In genomic region chr12:105678762-105679161, GRCm38 (mm10) we compare ENCODE assay signal across 26 mouse cellular contexts. TPM values are rescaled to one million over a fixed set of nuclear protein-coding genes. Genes with fewer than 3 reads are reported as not detected.
A peak's percentile ranks its signal among the peaks of the same experiment; 100 is the strongest.
DNase-seq lines count a peak whose midpoint lies in the region; ATAC-seq and TF ChIP-seq lines count a peak whose summit lies in the region.
"Had no signal": no experiment of that assay in that cellular context is flagged by ENCODE, and none has a peak within 500 bp of the region (broad histone marks: within the 10 kb centered on the region; RNA-seq: fewer than 3 reads in every experiment).

No protein-coding gene starts in this region.

- ATAC-seq in granulocyte monocyte progenitor cell, adult 5-6 weeks (replicated peaks; ENCODE audit: poor library complexity, severe bottlenecking) = peak; percentile 46; the same call in 1 of the 2 replicates
- ATAC-seq in midbrain, postnatal 0 days (ENCODE audit: low FRiP score) = no peak
- ATAC-seq: CD4-positive, CD25-positive, alpha-beta regulatory T cell, adult 4 months; forebrain, embryonic 14.5 days; forebrain, embryonic 16.5 days had no signal

- H3K4me3 ChIP-seq in E14TG2a.4 (replicated peaks; ENCODE audit: low read length) = 0 out of 2 replicates have a peak overlapping the region, but pooled peaks have one; percentile 5
- no peak overlapping the region for H3K4me3 ChIP-seq in midbrain, postnatal 0 days (ENCODE audit: low read depth, low read length)
- no peak overlapping the region for H3K4me3 ChIP-seq in heart, adult 2 months
- H3K4me3 ChIP-seq: embryonic facial prominence, embryonic 13.5 days; embryonic facial prominence, embryonic 15.5 days; erythroblast, embryonic 14.5 days; forebrain, embryonic 10.5 days; forebrain, embryonic 12.5 days had no signal

- TF ChIP-seq EP300 in heart, adult 2 months (IDR thresholded peaks at IDR 0.05; ENCODE audit: insufficient read depth, low read depth, low read length) = no peak

- DNase-seq in 416B (ENCODE audit: low read depth) = peak; percentile 26
- no peak for DNase-seq in left cerebral cortex, adult 9 months (ENCODE audit: low spot score in 2 of 2)
- DNase-seq in midbrain, postnatal 0 days (ENCODE audit: low spot score) = no peak
- DNase-seq in heart, adult 2 months = no peak
- DNase-seq: adrenal gland, adult 2 months; adrenal gland, postnatal 10 days; adrenal gland, postnatal 25 days; B cell, adult 2 months; cerebellum, adult 11-12 months; cerebellum, adult 2 months; cerebellum, adult 9-10 months; cerebellum, postnatal 10 days; cerebellum, postnatal 25 days; embryo, embryonic 11 days had no signal

- H3K79me2 ChIP-seq in heart, adult 2 months (replicated peaks; ENCODE audit: control insufficient read depth, insufficient read depth, low read length) = peaks cover 3% of the 10 kb centered on the region

- peaks cover 69% of the 10 kb centered on the region for H3K36me3 ChIP-seq in E14TG2a.4 (ENCODE audit: insufficient read depth, low read length)
- 0 out of 2 replicates have a peak, but pooled peaks cover 2% of the 10 kb centered on the region for H3K36me3 ChIP-seq in midbrain, postnatal 0 days (ENCODE audit: insufficient read depth, low read length)
- peaks cover 5% of the 10 kb centered on the region for H3K36me3 ChIP-seq in heart, adult 2 months (ENCODE audit: control insufficient read depth, insufficient read depth, low read length)

- TF ChIP-seq CTCF in E14TG2a.4 (conservative IDR thresholded peaks at IDR 0.05; ENCODE audit: low read length) = no peak
- no peak for TF ChIP-seq CTCF in midbrain, postnatal 0 days (IDR thresholded peaks at IDR 0.05)
- TF ChIP-seq CTCF in heart, adult 2 months (IDR thresholded peaks at IDR 0.05) = no peak

- no peaks in the 10 kb centered on the region for H3K27me3 ChIP-seq in E14TG2a.4 (ENCODE audit: insufficient read depth, low read length)
- H3K27me3 ChIP-seq in midbrain, postnatal 0 days (ENCODE audit: insufficient read depth, low read length) = no peaks in the 10 kb centered on the region
- H3K27me3 ChIP-seq in heart, adult 2 months (ENCODE audit: control insufficient read depth, insufficient read depth, low read length) = no peaks in the 10 kb centered on the region
- H3K27me3 ChIP-seq: CH12.LX; embryonic facial prominence, embryonic 13.5 days; embryonic facial prominence, embryonic 15.5 days; forebrain, embryonic 12.5 days had no signal

- no peak for TF ChIP-seq POLR2A in heart, adult 2 months (IDR thresholded peaks at IDR 0.05; ENCODE audit: insufficient read depth, low read depth, low read length)

- 90% methylated on average over 3 of the region's 3 CpGs for WGBS in midbrain, postnatal 0 days
- 92% methylated on average over 3 of the region's 3 CpGs for whole genome bisulfite sequencing in heart, adult 2 months

- H3K4me2 ChIP-seq in midbrain, postnatal 0 days (ENCODE audit: low read depth, low read length, poor library complexity, severe bottlenecking) = no peak overlapping the region
- H3K4me2 ChIP-seq: embryonic facial prominence, embryonic 13.5 days; embryonic facial prominence, embryonic 15.5 days; forebrain, embryonic 12.5 days had no signal

- H3K4me1 ChIP-seq in E14TG2a.4 (replicated peaks; ENCODE audit: low read depth, low read length) = peaks cover 42% of the 10 kb centered on the region
- peaks cover 4% of the 10 kb centered on the region; the same call in 1 of the 2 replicates for H3K4me1 ChIP-seq in midbrain, postnatal 0 days (ENCODE audit: insufficient read depth, low read length)
- peaks cover 3% of the 10 kb centered on the region; the same call in 1 of the 2 replicates for H3K4me1 ChIP-seq in heart, adult 2 months (ENCODE audit: control insufficient read depth, insufficient read depth, low read length)

- H3K9me3 ChIP-seq in E14TG2a.4 (ENCODE audit: low read length) = no peaks in the 10 kb centered on the region
- no peaks in the 10 kb centered on the region for H3K9me3 ChIP-seq in midbrain, postnatal 0 days (ENCODE audit: low read length)
- H3K9me3 ChIP-seq: embryonic facial prominence, embryonic 13.5 days; embryonic facial prominence, embryonic 15.5 days; forebrain, embryonic 10.5 days; forebrain, embryonic 12.5 days had no signal

- H3K9ac ChIP-seq in midbrain, postnatal 0 days (replicated peaks; ENCODE audit: low read length, poor library complexity, severe bottlenecking) = no peak overlapping the region
- H3K9ac ChIP-seq in heart, adult 2 months (ENCODE audit: low read depth, low read length) = no peak overlapping the region
- H3K9ac ChIP-seq: embryonic facial prominence, embryonic 13.5 days; embryonic facial prominence, embryonic 15.5 days; forebrain, embryonic 12.5 days had no signal

- intact Hi-C loops in heart, adult 2 months (cut with DNase I) = no loop called here

- H3K27ac ChIP-seq in midbrain, postnatal 0 days (ENCODE audit: low read depth, low read length) = no peak overlapping the region
- no peak overlapping the region for H3K27ac ChIP-seq in heart, adult 2 months
- H3K27ac ChIP-seq: embryonic facial prominence, embryonic 13.5 days; embryonic facial prominence, embryonic 15.5 days; forebrain, embryonic 10.5 days; forebrain, embryonic 12.5 days had no signal

RNA-seq across cellular contexts. Expression of gene Gskip, which starts 5.9 kb away (rescaled TPM):
- 12.5 and 16.3 TPM in 2 replicates for total RNA-seq in granulocyte monocyte progenitor cell, adult 5-6 weeks (2014; fragmentation: Nextera tagmentation)
- 10.4 and 15.7 TPM in 2 replicates for total RNA-seq in granulocyte monocyte progenitor cell, adult 5-6 weeks (2017)
- 16.0 and 18.1 TPM in 2 replicates for total RNA-seq in midbrain, postnatal 0 days (2014; rRNA removed)
- 22.5 TPM in 2 replicates for polyA plus RNA-seq in midbrain, postnatal 0 days (2015; fragmentation: Nextera tagmentation; extraction: Ambion mirVana)
- 1 to 10 TPM; 7.1 to 7.3 TPM for total RNA-seq in heart, adult 2 months (2021)
- 7.1 and 10.9 TPM in 2 replicates for polyA plus RNA-seq in heart, adult 2 months (2012; rRNA removed)

RNA-seq across cellular contexts. Expression of gene Atg2b, which starts 6.2 kb away (rescaled TPM):
- total RNA-seq in granulocyte monocyte progenitor cell, adult 5-6 weeks (2014; fragmentation: Nextera tagmentation) = 38.3 and 40.6 TPM in 2 replicates
- 18.9 and 21.2 TPM in 2 replicates for total RNA-seq in granulocyte monocyte progenitor cell, adult 5-6 weeks (2017)
- total RNA-seq in midbrain, postnatal 0 days (2014; rRNA removed) = 43.5 and 51.4 TPM in 2 replicates
- 9.1 and 10.0 TPM in 2 replicates for polyA plus RNA-seq in midbrain, postnatal 0 days (2015; fragmentation: Nextera tagmentation; extraction: Ambion mirVana)
- total RNA-seq in heart, adult 2 months (2021) = 10 to 100 TPM; 18.3 to 19.0 TPM
- polyA plus RNA-seq in heart, adult 2 months (2012; rRNA removed) = 9.2 and 17.7 TPM in 2 replicates

RNA-seq across cellular contexts. Expression of gene Ak7, which starts 27.0 kb away (rescaled TPM):
- total RNA-seq in granulocyte monocyte progenitor cell, adult 5-6 weeks (2014; fragmentation: Nextera tagmentation) = 0.21 TPM in 1 of 2 replicates, not detected in the other
- not detected in 2 replicates for total RNA-seq in granulocyte monocyte progenitor cell, adult 5-6 weeks (2017)
- 1.6 and 2.2 TPM in 2 replicates for total RNA-seq in midbrain, postnatal 0 days (2014; rRNA removed)
- 1.4 and 1.5 TPM in 2 replicates for polyA plus RNA-seq in midbrain, postnatal 0 days (2015; fragmentation: Nextera tagmentation; extraction: Ambion mirVana)
- total RNA-seq in heart, adult 2 months (2021) = not detected
- polyA plus RNA-seq in heart, adult 2 months (2012; rRNA removed) = 0.61 TPM in 1 of 2 replicates, not detected in the other
- polyA plus RNA-seq: embryonic facial prominence, embryonic 11.5 days; erythroblast, embryonic 14.5 days had no signal
